In the genomic region with DNA sequence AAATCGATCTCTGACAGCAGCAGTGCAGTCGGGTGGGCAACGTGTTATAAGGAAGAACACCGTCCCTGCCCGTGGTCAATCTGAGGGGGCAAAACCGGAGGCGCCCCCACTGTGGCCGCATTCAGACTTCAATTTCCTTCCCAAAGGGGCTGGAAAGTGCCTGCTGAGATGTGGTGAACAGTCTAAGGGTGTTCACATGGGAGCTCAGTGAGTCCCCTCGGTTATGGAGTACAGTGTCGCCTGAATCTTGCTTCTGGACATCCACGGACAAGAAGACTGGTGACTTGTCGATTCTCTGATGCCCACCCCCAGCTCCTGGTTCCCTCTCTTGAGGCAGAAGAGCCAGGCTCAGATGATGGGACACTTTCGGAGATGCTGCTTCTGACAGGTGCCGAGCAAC, we compare ENCODE assay signal across 7 mouse cellular contexts. TPM values are rescaled to one million over a fixed set of nuclear protein-coding genes. Genes with fewer than 3 reads are reported as not detected.
A peak's percentile ranks its signal among the peaks of the same experiment; 100 is the strongest.
DNase-seq lines count a peak whose midpoint lies in the region; ATAC-seq and TF ChIP-seq lines count a peak whose summit lies in the region.

No protein-coding gene starts in this region.

- DNase-seq in lung, embryonic 14.5 days: no peak
- DNase-seq in lung, postnatal 36 days: no peak
- no peak for DNase-seq in forebrain, embryonic 10.5 days (ENCODE audit: extremely low spot score, low spot score)
- no peak for DNase-seq in urinary bladder, adult 18-20 months (ENCODE audit: low spot score in 2 of 2)
- no peak for DNase-seq in embryo, embryonic 9.5 days (ENCODE audit: extremely low spot score)

- peak overlapping the region; percentile 61 for H3K4me3 ChIP-seq in lung, embryonic 14.5 days (ENCODE audit: low read depth, low read length)
- H3K4me3 ChIP-seq in forebrain, embryonic 10.5 days: peak overlapping the region; percentile 87
- H3K4me3 ChIP-seq in intestine, postnatal 0 days (ENCODE audit: low read depth, low read length): peak overlapping the region; percentile 70
- H3K4me3 ChIP-seq in neural tube, embryonic 15.5 days (replicated peaks): peak overlapping the region; percentile 67

- H3K27ac ChIP-seq in lung, embryonic 14.5 days (ENCODE audit: low read depth): no peak overlapping the region
- peak overlapping the region; percentile 95 for H3K27ac ChIP-seq in forebrain, embryonic 10.5 days
- H3K27ac ChIP-seq in intestine, postnatal 0 days (ENCODE audit: low read depth, low read length): no peak overlapping the region
- H3K27ac ChIP-seq in neural tube, embryonic 15.5 days (replicated peaks): 0 out of 2 replicates have a peak overlapping the region, but pooled peaks have one; percentile 69

- no peaks in the 10 kb centered on the region for H3K9me3 ChIP-seq in lung, embryonic 14.5 days (ENCODE audit: low read depth, low read length)
- no peaks in the 10 kb centered on the region for H3K9me3 ChIP-seq in forebrain, embryonic 10.5 days
- H3K9me3 ChIP-seq in intestine, postnatal 0 days (ENCODE audit: control insufficient read depth): no peaks in the 10 kb centered on the region
- H3K9me3 ChIP-seq in neural tube, embryonic 15.5 days (replicated peaks): no peaks in the 10 kb centered on the region

- no peak for TF ChIP-seq CTCF in lung, embryonic 14.5 days (IDR thresholded peaks at IDR 0.05; ENCODE audit: low read depth)
- no peak for TF ChIP-seq CTCF in intestine, postnatal 0 days (IDR thresholded peaks at IDR 0.05; ENCODE audit: low read depth)

- H3K4me1 ChIP-seq in lung, embryonic 14.5 days (ENCODE audit: insufficient read depth): no peaks in the 10 kb centered on the region
- H3K4me1 ChIP-seq in forebrain, embryonic 10.5 days: peaks cover 9% of the 10 kb centered on the region
- no peaks in the 10 kb centered on the region for H3K4me1 ChIP-seq in intestine, postnatal 0 days (replicated peaks; ENCODE audit: control insufficient read depth, insufficient read depth, low read length)
- peaks cover 17% of the 10 kb centered on the region for H3K4me1 ChIP-seq in neural tube, embryonic 15.5 days

- ATAC-seq in lung, embryonic 14.5 days (ENCODE audit: insufficient read depth): peak; percentile 62
- peak; percentile 15; the same call in 1 of the 2 replicates for ATAC-seq in intestine, postnatal 0 days
- ATAC-seq in neural tube, embryonic 15.5 days (ENCODE audit: low FRiP score): peak; percentile 64; the same call in 1 of the 2 replicates

- WGBS in lung, embryonic 14.5 days: 13% methylated on average over 14 of the region's 14 CpGs
- WGBS in forebrain, embryonic 10.5 days: 17% methylated on average over 14 of the region's 14 CpGs
- 11% methylated on average over 14 of the region's 14 CpGs for WGBS in intestine, postnatal 0 days
- 17% methylated on average over 14 of the region's 14 CpGs for WGBS in neural tube, embryonic 15.5 days

- peak overlapping the region; percentile 83 for H3K4me2 ChIP-seq in lung, embryonic 14.5 days
- peak overlapping the region; percentile 83 for H3K4me2 ChIP-seq in intestine, postnatal 0 days (replicated peaks; ENCODE audit: low read depth)
- H3K4me2 ChIP-seq in neural tube, embryonic 15.5 days: peak overlapping the region; percentile 60

- H3K9ac ChIP-seq in lung, embryonic 14.5 days: peak overlapping the region; percentile 73
- H3K9ac ChIP-seq in intestine, postnatal 0 days (ENCODE audit: low read depth, low read length): peak overlapping the region; percentile 64
- peak overlapping the region; percentile 74 for H3K9ac ChIP-seq in neural tube, embryonic 15.5 days (replicated peaks)

- no peaks in the 10 kb centered on the region for H3K27me3 ChIP-seq in lung, embryonic 14.5 days (ENCODE audit: insufficient read depth, low read length)
- no peaks in the 10 kb centered on the region for H3K27me3 ChIP-seq in forebrain, embryonic 10.5 days (ENCODE audit: poor library complexity, severe bottlenecking)
- H3K27me3 ChIP-seq in intestine, postnatal 0 days (replicated peaks; ENCODE audit: control insufficient read depth, insufficient read depth, low read length): no peaks in the 10 kb centered on the region
- H3K27me3 ChIP-seq in neural tube, embryonic 15.5 days (replicated peaks): no peaks in the 10 kb centered on the region

- peaks cover 11% of the 10 kb centered on the region; the same call in 1 of the 2 replicates for H3K36me3 ChIP-seq in lung, embryonic 14.5 days (ENCODE audit: insufficient read depth)
- H3K36me3 ChIP-seq in forebrain, embryonic 10.5 days (replicated peaks): peaks cover 37% of the 10 kb centered on the region
- H3K36me3 ChIP-seq in intestine, postnatal 0 days (ENCODE audit: control insufficient read depth, insufficient read depth): no peaks in the 10 kb centered on the region; the same call in 1 of the 2 replicates
- peaks cover 28% of the 10 kb centered on the region for H3K36me3 ChIP-seq in neural tube, embryonic 15.5 days

RNA-seq across cellular contexts. Expression of a gene that starts 0.6 kb away (rescaled TPM):
- polyA plus RNA-seq in lung, embryonic 14.5 days (2014; fragmentation: Nextera tagmentation; extraction: Ambion mirVana): 7.8 and 8.4 TPM in 2 replicates
- polyA plus RNA-seq in forebrain, embryonic 10.5 days (2016; fragmentation: Nextera tagmentation; extraction: Ambion mirVana): 7.6 and 8.6 TPM in 2 replicates
- 2.3 and 2.6 TPM in 2 replicates for polyA plus RNA-seq in intestine, postnatal 0 days (2015; fragmentation: Nextera tagmentation; extraction: Ambion mirVana)
- 11.3 and 12.0 TPM in 2 replicates for polyA plus RNA-seq in neural tube, embryonic 15.5 days (2015; fragmentation: Nextera tagmentation; extraction: Ambion mirVana)

RNA-seq across cellular contexts. Expression of a gene that starts 11.7 kb away (rescaled TPM):
- polyA plus RNA-seq in lung, embryonic 14.5 days (2014; fragmentation: Nextera tagmentation; extraction: Ambion mirVana): not detected in 2 replicates
- polyA plus RNA-seq in forebrain, embryonic 10.5 days (2016; fragmentation: Nextera tagmentation; extraction: Ambion mirVana): not detected in 2 replicates
- not detected in 2 replicates for polyA plus RNA-seq in intestine, postnatal 0 days (2015; fragmentation: Nextera tagmentation; extraction: Ambion mirVana)
- polyA plus RNA-seq in neural tube, embryonic 15.5 days (2015; fragmentation: Nextera tagmentation; extraction: Ambion mirVana): not detected in 2 replicates

RNA-seq across cellular contexts. Expression of a gene that starts 45.6 kb away (rescaled TPM):
- not detected in 2 replicates for polyA plus RNA-seq in lung, embryonic 14.5 days (2014; fragmentation: Nextera tagmentation; extraction: Ambion mirVana)
- 0.10 TPM in 1 of 2 replicates, not detected in the other for polyA plus RNA-seq in forebrain, embryonic 10.5 days (2016; fragmentation: Nextera tagmentation; extraction: Ambion mirVana)
- not detected in 2 replicates for polyA plus RNA-seq in intestine, postnatal 0 days (2015; fragmentation: Nextera tagmentation; extraction: Ambion mirVana)
- not detected in 2 replicates for polyA plus RNA-seq in neural tube, embryonic 15.5 days (2015; fragmentation: Nextera tagmentation; extraction: Ambion mirVana)

RNA-seq across cellular contexts. Expression of a gene that starts 56.2 kb away (rescaled TPM):
- not detected in 2 replicates for polyA plus RNA-seq in lung, embryonic 14.5 days (2014; fragmentation: Nextera tagmentation; extraction: Ambion mirVana)
- not detected in 2 replicates for polyA plus RNA-seq in forebrain, embryonic 10.5 days (2016; fragmentation: Nextera tagmentation; extraction: Ambion mirVana)
- polyA plus RNA-seq in intestine, postnatal 0 days (2015; fragmentation: Nextera tagmentation; extraction: Ambion mirVana): not detected in 2 replicates
- polyA plus RNA-seq in neural tube, embryonic 15.5 days (2015; fragmentation: Nextera tagmentation; extraction: Ambion mirVana): not detected in 2 replicates

Comparison
In these comparisons a context has a peak if more than half of its experiments do, and no peak if none do; other contexts are left out.
1. H3K27ac ChIP-seq: peak in forebrain, embryonic 10.5 days (single experiment) and neural tube, embryonic 15.5 days (single experiment); none in lung, embryonic 14.5 days (single experiment) and intestine, postnatal 0 days (single experiment).
2. Peak in every context shown above with its lines, with median percentiles within 50 percentile points of each other: ATAC-seq, H3K4me2 ChIP-seq, H3K4me3 ChIP-seq and H3K9ac ChIP-seq.